Mouse (Mus musculus): ENCODE measurements around the gene Ccdc62.

- TF ChIP-seq CTCF (IDR thresholded peaks at IDR 0.05; ENCODE audit: low read depth, low read length): no peak
- TF ChIP-seq POLR2A (IDR thresholded peaks at IDR 0.05; ENCODE audit: borderline replicate concordance, low read depth, low read length): no peak
Observed at GRCm38 (mm10) chr5:123974616-123975111, 44.2 kb downstream of the Ccdc62 start.
